Mouse (Mus musculus) erythroblast, embryonic 14.5 days (primary cell): Measurements from ENCODE around the gene Pbdc1.

Experiments used
- GATA1 ChIP-seq: IDR thresholded peaks from 2 replicates; pipeline ENCODE4 v1.6.1; 2012; ENCODE audit warnings: low read length, inconsistent platforms, mixed read lengths
- TAL1 ChIP-seq: IDR thresholded peaks from 3 replicates; pipeline ENCODE4 v1.6.1; 2012; ENCODE audit warnings: low read length, inconsistent platforms, mixed read lengths

DNA sequence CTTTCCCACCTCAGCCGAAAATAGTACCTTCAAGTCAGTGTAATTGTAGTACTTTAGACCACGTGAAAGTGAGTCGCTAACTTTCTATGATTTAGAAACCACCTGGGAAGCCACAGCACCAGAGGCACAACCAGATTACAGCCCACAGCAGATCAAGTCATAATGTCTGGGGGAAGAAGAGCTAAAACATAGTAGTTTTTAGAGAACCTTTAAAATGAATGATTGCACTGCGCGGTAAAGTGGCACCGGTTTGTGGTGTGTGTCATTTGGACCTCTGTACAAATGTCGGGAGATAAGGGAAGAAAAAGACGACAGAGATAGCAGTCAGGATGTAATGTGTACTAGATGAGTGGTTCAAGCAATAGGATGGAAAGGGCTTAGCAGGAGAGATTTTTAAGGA, 540 bp downstream of the Pbdc1 start:
- TF ChIP-seq GATA1 = no peak
- TF ChIP-seq TAL1 = no peak
